Mouse (Mus musculus) heart, postnatal 36 days (tissue): ENCODE results near the gene Atxn10. TPM values are rescaled to one million over a fixed set of nuclear protein-coding genes. Genes with fewer than 3 reads are reported as not detected.

Experiments used
- total RNA-seq, 2 experiments: library from RNA; stranded (reverse); gene quantifications; 2 replicates each; pipeline ENCODE4 v1.2.3; 2021

Gene Atxn10
- total RNA-seq, 2 experiments from 2014 or later, result 77.6 to 87.2 TPM

Other genes with a start within 250 kb of the Atxn10 start
- gene Smc1b, start 204.3 kb upstream of the Atxn10 start, total RNA-seq, result not detected
- gene Ribc2, start 204.2 kb upstream of the Atxn10 start, total RNA-seq, result not detected
- 10 to 100 TPM; 88.9 to 98.0 TPM for gene Fbln1, start 130.3 kb upstream of the Atxn10 start, total RNA-seq
- not detected for gene 7530416G11Rik, start 167.0 kb downstream of the Atxn10 start, total RNA-seq
- gene Wnt7b, start 246.2 kb downstream of the Atxn10 start, total RNA-seq, result under 1 TPM; 0.11 to 0.25 TPM